Mouse (Mus musculus) left cerebral cortex, adult 2 months (tissue): ENCODE measurements at regions not wholly inside any gene's neighbourhood (a gene's known extent, or its start where the extent isn't known, plus 50 kb on each side); places are given as distances from the start of the nearest gene placed in this dataset.
A peak's percentile ranks its signal among the peaks of the same experiment; 100 is the strongest.

Experiments used
- DNase-seq, 2 experiments: peaks; one replicate each; pipeline ENCODE4 v3.0.0; 2021 to 2022; ENCODE audit warnings: low spot score in 2 of 2, mixed read lengths in 1 of 2; ENCODE audit errors: extremely low spot score in 1 of 2
- H3K27ac ChIP-seq: fragments of 200-600 bp; 2 replicates; pipeline ENCODE4 v1.8.1; 2022
- H3K4me3 ChIP-seq: fragments of 200-600 bp; 2 replicates; pipeline ENCODE4 v1.8.1; 2022
- CTCF ChIP-seq: fragments of 200-600 bp; IDR thresholded peaks from 2 replicates; pipeline ENCODE4 v1.8.1; 2022; ENCODE audit warnings: antibody characterized with exemption, mild to moderate bottlenecking, moderate library complexity
- intact Hi-C: fragments of 180-260 bp; cut with DNase I; formaldehyde crosslinking; loops from one replicate; pipeline ENCODE4 v1.15.1; 2025

DNA sequence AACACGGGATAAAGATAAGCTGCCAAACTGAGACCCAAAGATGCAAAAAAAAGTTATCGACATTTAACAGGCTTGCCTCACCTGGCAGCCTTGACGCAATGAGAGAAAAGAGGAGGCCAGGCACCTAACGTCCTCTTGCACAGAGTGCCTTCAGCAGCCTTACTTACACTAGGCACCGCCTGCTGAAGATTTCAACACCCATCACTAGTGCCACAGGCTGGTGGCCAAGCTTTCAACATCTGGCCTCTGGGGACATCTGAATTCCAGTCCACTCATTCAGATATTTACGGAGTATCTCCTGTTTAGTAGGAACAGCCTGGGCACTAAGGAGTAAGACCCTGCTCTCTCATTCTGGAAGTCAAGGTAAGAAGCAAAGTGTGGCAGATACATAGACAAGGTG lies 246.3 kb upstream of the Cited2 start:
- intact Hi-C loops: no loop called here
- no peak for TF ChIP-seq CTCF
- DNase-seq: no peak
- no peak overlapping the region for H3K27ac ChIP-seq
- H3K4me3 ChIP-seq: no peak overlapping the region

DNA sequence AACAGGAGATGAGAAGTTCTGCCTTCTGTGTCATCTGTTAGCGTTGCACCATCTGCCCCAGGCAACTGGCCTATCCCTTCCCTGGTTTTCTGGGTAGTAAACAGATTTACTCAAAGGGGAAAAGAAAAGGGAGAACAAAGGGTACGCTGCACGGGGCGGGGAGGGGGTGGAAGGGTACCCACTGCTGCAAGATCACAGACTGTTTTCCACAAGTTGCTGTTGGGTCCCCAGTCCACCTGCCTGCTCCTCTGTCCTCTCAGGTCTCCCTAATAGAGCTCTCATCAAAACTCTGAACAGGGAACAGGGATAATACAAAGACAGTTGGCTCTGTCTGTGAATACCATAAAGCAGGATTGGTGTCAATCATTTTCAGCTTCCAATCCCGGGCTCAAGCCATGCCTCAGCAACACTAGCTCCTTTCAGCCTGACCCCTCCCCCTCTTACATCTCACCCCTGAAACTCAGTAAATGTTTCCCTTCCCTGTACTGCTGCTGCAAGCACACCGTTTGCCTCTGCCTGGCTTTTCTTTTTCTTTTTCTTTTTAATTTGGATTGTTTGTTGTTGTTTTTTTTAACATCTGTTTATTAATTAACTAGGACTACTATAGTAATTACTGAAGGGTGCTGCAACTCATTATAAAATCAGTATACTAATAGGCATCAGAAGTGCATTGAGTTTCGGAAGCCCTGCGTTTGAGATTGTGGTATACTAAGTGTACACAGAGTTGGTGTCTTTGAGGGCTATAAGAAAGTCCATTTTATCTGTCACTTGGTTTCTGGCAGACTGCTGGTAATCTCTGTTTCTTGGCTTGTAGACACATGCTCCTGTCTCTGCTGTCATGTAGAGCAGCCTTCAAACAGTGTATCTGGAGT lies 244.0 kb upstream of the Cited2 start:
- no peak for TF ChIP-seq CTCF
- intact Hi-C loops: no loop called here
- Histone ChIP-seq H3K27ac (no peak overlapping the region), H3K4me3 (no peak overlapping the region)
- no peak for DNase-seq

DNA sequence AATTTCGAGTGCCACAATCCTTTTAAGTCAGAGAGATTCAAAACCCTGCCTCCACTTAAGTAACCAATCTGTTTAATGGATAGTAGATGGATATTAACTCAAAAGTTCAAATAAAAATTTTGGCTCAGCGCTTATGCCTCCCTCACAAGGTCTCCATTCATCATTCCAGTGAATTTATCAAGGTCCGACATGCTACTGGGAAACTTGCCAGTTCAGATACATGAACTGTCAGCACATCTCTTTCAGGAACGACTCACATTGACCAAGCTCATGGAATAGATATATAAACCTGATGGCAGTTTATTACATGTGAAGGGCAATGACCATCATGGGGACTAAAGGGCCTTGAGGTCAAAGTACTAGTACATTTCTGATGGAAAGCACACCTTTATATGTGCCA lies 240.3 kb upstream of the Cited2 start:
- TF ChIP-seq CTCF: no peak
- H3K27ac ChIP-seq: no peak overlapping the region
- intact Hi-C loops: no loop called here
- no peak overlapping the region for H3K4me3 ChIP-seq
- no peak for DNase-seq

- DNase-seq: no peak
- Histone ChIP-seq H3K4me3 (no peak overlapping the region), H3K27ac (peak overlapping the region; percentile 7; the same call in 1 of the 2 replicates)
- intact Hi-C loops: loop anchor here (5.0 kb wide), 1 partner anchor 237 kb away; the partner anchor contains the start of gene Cited2
- no peak for TF ChIP-seq CTCF
These were observed 238.0 kb upstream of the Cited2 start for GRCm38 (mm10) chr10:17485049-17485449.

DNA sequence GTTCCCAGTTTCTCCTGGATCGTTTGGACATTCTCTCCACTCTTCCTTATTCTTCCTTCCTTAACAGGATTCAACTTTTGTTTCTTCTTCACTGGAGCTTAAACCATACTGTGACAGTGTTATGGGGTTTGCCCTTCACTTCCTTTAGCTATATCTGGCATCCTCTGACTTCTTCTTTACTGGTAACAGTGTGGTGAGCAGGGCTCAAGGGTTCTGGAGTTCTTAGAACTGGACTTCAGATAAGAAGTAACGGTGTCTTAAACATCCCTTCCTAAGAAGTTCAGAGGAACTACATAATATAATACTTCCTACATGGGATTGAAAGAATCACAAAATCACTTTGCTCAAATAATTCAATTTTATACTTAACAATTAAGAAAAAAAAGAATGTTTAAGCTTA lies 237.5 kb upstream of the Cited2 start:
- TF ChIP-seq CTCF: no peak
- Histone ChIP-seq H3K4me3 (no peak overlapping the region), H3K27ac (peak overlapping the region; percentile 7; the same call in 1 of the 2 replicates)
- intact Hi-C loops: loop anchor here (5.0 kb wide), 1 partner anchor 237 kb away; the partner anchor contains the start of gene Cited2
- no peak for DNase-seq

- H3K27ac ChIP-seq: no peak overlapping the region
- DNase-seq: no peak
- TF ChIP-seq CTCF: no peak
- no peak overlapping the region for H3K4me3 ChIP-seq
- intact Hi-C loops: loop anchor here (5.0 kb wide), 1 partner anchor 236 kb away; the partner anchor contains the start of gene Cited2
These were observed 237.0 kb upstream of the Cited2 start for GRCm38 (mm10) chr10:17486011-17486410.

DNA sequence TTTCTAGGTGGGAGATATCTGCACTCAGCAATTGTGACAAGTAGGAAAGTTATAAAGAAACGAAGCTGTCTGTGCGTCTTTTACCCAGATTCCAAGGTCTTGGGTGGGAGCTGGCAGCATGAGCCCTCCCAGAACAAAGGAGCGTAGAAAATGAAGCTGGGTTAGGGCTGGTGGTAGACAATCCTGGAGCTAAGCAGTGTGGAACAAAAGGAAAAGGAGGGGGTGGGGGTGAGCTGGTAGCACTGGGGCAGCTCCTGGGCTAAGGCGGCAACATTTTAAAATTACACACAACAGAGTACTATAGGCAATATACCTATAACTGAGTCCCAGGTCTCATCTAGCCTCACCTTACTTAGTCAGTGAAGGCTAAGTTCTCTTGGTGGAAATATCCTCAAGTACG lies 235.6 kb upstream of the Cited2 start:
- Histone ChIP-seq H3K4me3 (no peak overlapping the region), H3K27ac (no peak overlapping the region)
- no peak for TF ChIP-seq CTCF
- no peak for DNase-seq
- intact Hi-C loops: loop anchor here (5.0 kb wide), 1 partner anchor 235 kb away; the partner anchor contains the start of gene Cited2

DNA sequence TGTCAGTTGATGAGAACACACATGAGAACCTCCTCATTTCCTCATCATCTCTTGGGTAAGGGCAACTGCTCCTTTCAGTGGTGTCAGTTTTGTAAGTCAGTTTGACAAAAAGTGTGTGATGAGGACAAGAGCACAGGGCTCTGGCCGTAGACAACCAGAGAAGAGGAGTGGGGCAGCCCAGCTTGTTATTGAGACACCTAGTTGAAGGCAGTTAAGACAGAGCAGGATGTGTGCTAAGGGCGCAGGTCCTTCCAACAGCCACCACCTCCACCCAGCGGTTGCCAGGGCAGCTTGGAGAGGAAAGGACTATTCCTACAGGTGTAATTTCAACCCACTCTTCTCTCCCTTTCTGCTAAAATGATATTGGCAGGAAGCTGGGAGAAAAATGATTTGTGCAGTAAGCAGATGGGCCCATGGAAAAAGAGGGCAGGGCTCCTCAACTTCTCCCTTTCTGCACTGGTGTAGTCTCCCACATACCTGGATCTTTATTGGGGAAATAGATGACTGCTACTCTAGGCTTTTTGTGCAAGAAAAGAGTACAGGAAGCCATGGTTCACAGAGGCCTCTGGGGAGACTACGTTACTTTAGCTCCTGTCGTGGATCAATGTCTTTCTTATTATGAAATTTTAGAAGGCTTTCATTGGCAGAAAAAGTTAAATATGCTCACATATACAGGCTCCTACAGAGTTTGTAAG lies 231.3 kb upstream of the Cited2 start:
- Histone ChIP-seq H3K27ac (no peak overlapping the region), H3K4me3 (no peak overlapping the region)
- no peak for TF ChIP-seq CTCF
- no peak for DNase-seq
- intact Hi-C loops: no loop called here

GRCm38 (mm10) chr10:17493137-17493536 lies 229.9 kb upstream of the Cited2 start:
- DNase-seq: no peak
- Histone ChIP-seq H3K27ac (no peak overlapping the region), H3K4me3 (no peak overlapping the region)
- intact Hi-C loops: no loop called here
- no peak for TF ChIP-seq CTCF

DNA sequence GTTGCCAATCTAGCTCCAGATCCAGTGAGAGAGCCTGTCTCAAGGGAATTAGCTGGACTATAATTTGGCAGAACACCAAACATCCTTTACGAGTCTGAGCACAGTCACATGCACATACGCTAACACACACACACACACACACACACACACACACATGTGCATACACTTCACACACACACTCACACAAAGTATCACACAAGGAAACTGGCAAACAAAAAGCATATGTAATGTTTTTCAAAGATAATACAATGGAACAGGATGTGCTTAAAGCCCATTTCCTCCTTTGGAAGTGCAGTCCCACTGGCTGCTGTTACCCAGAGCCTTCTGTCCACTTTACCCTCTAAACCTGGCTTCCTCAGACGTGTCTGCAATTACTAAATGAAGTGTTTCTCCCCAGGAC lies 226.2 kb upstream of the Cited2 start:
- Histone ChIP-seq H3K27ac (no peak overlapping the region), H3K4me3 (no peak overlapping the region)
- TF ChIP-seq CTCF: no peak
- no peak for DNase-seq
- intact Hi-C loops: no loop called here

DNA sequence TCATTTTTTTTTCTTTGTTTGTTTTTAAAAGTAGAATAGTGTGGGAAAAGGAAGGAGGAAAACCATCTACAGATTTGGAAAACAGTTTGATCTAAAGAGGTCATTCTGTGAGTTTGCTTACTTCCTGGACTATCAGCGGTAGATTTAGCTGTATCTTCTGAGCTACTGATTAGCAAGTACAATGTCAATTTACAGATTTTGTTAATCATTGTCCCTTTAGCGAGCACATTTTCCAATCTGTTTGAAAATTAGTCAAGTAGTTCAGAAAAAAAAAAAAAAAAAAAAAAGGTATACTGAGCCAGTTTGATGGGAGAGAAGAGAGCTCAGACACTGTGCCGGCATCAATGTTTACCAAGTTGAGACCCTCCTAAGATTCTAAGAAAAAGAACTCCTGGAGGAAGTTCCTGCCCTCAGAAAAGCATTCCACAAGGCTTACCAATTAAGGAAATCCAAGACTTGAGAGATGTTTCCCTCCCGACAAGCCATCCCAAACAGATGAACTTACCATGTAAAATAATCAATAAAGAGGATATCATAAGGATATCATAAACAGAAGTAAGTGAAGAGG lies 212.3 kb upstream of the Cited2 start:
- TF ChIP-seq CTCF: no peak
- no peak overlapping the region for H3K4me3 ChIP-seq
- no peak overlapping the region for H3K27ac ChIP-seq
- intact Hi-C loops: no loop called here
- DNase-seq: no peak

- no peak overlapping the region for H3K4me3 ChIP-seq
- intact Hi-C loops: no loop called here
- H3K27ac ChIP-seq: no peak overlapping the region
- TF ChIP-seq CTCF: no peak
- DNase-seq: no peak
These were observed 211.2 kb upstream of the Cited2 start for GRCm38 (mm10) chr10:17511779-17512335.
